Mouse (Mus musculus) hindbrain, embryonic 10.5 days (tissue): ENCODE data around the gene Rps16. TPM values are rescaled to one million over a fixed set of nuclear protein-coding genes. Genes with fewer than 3 reads are reported as not detected.

Experiments
- polyA plus RNA-seq: library from polyadenylated mRNA; unstranded; fragments of >200 nt; fragmentation: Nextera tagmentation; extraction: Ambion mirVana; gene quantifications from 2 replicates; pipeline ENCODE4 v1.2.1, GENCODE M21; 2016

Gene Rps16
- polyA plus RNA-seq, 1 experiment from 2014 or later = 777 TPM

Other genes with a start within 250 kb of the Rps16 start
- 0.09 and 0.13 TPM in 2 replicates for gene 9530053A07Rik, start 221.2 kb upstream of the Rps16 start, polyA plus RNA-seq
- 123 and 147 TPM in 2 replicates for gene Fbl, start 180.9 kb upstream of the Rps16 start, polyA plus RNA-seq
- gene Dyrk1b, start 171.2 kb upstream of the Rps16 start, polyA plus RNA-seq = 16.2 and 23.4 TPM in 2 replicates
- gene Eid2, start 82.8 kb upstream of the Rps16 start, polyA plus RNA-seq = 2.1 TPM in 2 replicates
- 11.8 and 14.3 TPM in 2 replicates for gene Eid2b, start 72.9 kb upstream of the Rps16 start, polyA plus RNA-seq
- gene Selenov, start 59.5 kb upstream of the Rps16 start, polyA plus RNA-seq = 0.58 and 0.80 TPM in 2 replicates
- 50.2 and 88.5 TPM in 2 replicates for gene Dll3, start 48.4 kb upstream of the Rps16 start, polyA plus RNA-seq
- gene Timm50, start 38.6 kb upstream of the Rps16 start, polyA plus RNA-seq = 252 and 255 TPM in 2 replicates
- 107 and 118 TPM in 2 replicates for gene Supt5, start 11.9 kb upstream of the Rps16 start, polyA plus RNA-seq
- 82.4 and 93.0 TPM in 2 replicates for gene Plekhg2, start 21.9 kb downstream of the Rps16 start, polyA plus RNA-seq
- 5.3 and 5.8 TPM in 2 replicates for gene Zfp36, start 29.6 kb downstream of the Rps16 start, polyA plus RNA-seq
- 62.9 and 65.0 TPM in 2 replicates for gene Med29, start 42.1 kb downstream of the Rps16 start, polyA plus RNA-seq
- gene Paf1, start 42.3 kb downstream of the Rps16 start, polyA plus RNA-seq = 83.2 and 85.4 TPM in 2 replicates
- gene Gmfg, start 86.8 kb downstream of the Rps16 start, polyA plus RNA-seq = 6.7 and 7.1 TPM in 2 replicates
- 4.4 and 5.2 TPM in 2 replicates for gene Lrfn1, start 101.3 kb downstream of the Rps16 start, polyA plus RNA-seq
- not detected in 2 replicates for gene Ifnl2, start 159.8 kb downstream of the Rps16 start, polyA plus RNA-seq
- not detected in 2 replicates for gene Ifnl3, start 172.2 kb downstream of the Rps16 start, polyA plus RNA-seq
- gene Sycn, start 190.2 kb downstream of the Rps16 start, polyA plus RNA-seq = not detected in 2 replicates
- gene Nccrp1, start 196.6 kb downstream of the Rps16 start, polyA plus RNA-seq = 0.10 TPM in 1 of 2 replicates, not detected in the other
- gene Samd4b, start 247.5 kb downstream of the Rps16 start, polyA plus RNA-seq = 34.0 and 44.0 TPM in 2 replicates
- gene Pak4, start 247.5 kb downstream of the Rps16 start, polyA plus RNA-seq = 51.8 and 66.0 TPM in 2 replicates